Mouse (Mus musculus) stomach, embryonic 15.5 days (tissue): ENCODE measurements around the gene Mpz. TPM values are rescaled to one million over a fixed set of nuclear protein-coding genes. Genes with fewer than 3 reads are reported as not detected.

ENCODE experiments used
- ATAC-seq: fragments of 200-750 bp; cut with Nextera tagmentation; 2 replicates; pipeline ENCODE4 v1.8.0; 2017; ENCODE audit warnings: low read depth, moderate number of reproducible peaks, moderate TSS enrichment; ENCODE audit not compliant: insufficient read depth, low FRiP score
- H3K27ac ChIP-seq: fragments of 300-500 bp; sonication (generic); 2 replicates; pipeline ENCODE4 v1.5.1; 2015; ENCODE audit warnings: mild to moderate bottlenecking, inconsistent platforms
- H3K27me3 ChIP-seq: fragments of 300-500 bp; sonication (generic); replicated peaks from 2 replicates; pipeline ENCODE4 v1.6.1; 2015; ENCODE audit warnings: inconsistent platforms
- H3K36me3 ChIP-seq: fragments of 300-500 bp; sonication (generic); 2 replicates; pipeline ENCODE4 v1.6.1; 2015; ENCODE audit warnings: inconsistent platforms
- H3K4me1 ChIP-seq: fragments of 300-500 bp; sonication (generic); 2 replicates; pipeline ENCODE4 v1.6.1; 2015; ENCODE audit warnings: inconsistent platforms
- H3K4me2 ChIP-seq: fragments of 300-500 bp; sonication (generic); 2 replicates; pipeline ENCODE4 v1.6.1; 2015; ENCODE audit warnings: mild to moderate bottlenecking, inconsistent platforms
- H3K4me3 ChIP-seq: fragments of 300-500 bp; sonication (generic); replicated peaks from 2 replicates; pipeline ENCODE4 v1.5.1; 2015; ENCODE audit warnings: inconsistent platforms
- H3K9ac ChIP-seq: fragments of 300-500 bp; sonication (generic); 2 replicates; pipeline ENCODE4 v1.6.1; 2015; ENCODE audit warnings: inconsistent platforms
- H3K9me3 ChIP-seq: fragments of 300-500 bp; sonication (generic); 2 replicates; pipeline ENCODE4 v1.6.1; 2016; ENCODE audit warnings: inconsistent platforms
- WGBS: fragments of 180-500 bp; shearing (Covaris S2); methylation state at CpG from one replicate; pipeline ENCODE4 v1.1.7; 2015; 5-methylcytosine and 5-hydroxymethylcytosine counted together
- polyA plus RNA-seq: library from polyadenylated mRNA; unstranded; fragments of >200 nt; fragmentation: Nextera tagmentation; extraction: Ambion mirVana; gene quantifications from 2 replicates; pipeline ENCODE4 v1.2.1, GENCODE M21; 2015

Gene Mpz
- polyA plus RNA-seq, 1 experiment from 2014 or later: 1.8 TPM

DNA sequence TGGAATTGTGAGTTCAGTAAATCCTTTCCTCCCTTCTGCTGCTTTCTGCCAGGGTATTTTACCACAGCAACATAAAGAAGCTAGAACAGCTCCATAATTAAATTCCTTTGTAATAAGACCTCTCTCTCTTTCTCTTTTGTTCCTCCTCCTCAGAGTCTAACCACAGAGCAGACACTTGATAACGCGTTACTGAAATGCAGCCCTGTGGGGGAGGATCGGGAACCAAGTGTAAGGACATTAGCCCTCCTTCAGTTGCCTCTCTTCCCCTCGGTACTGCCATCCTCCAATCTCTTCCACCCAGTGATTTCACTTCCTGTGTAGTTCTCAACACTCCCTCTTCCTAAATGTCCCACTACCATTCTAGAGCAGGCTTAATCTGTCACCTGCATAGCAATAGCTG, 58.9 kb downstream of the Mpz start:
- Histone ChIP-seq H3K27me3 (no peaks in the 10 kb centered on the region; the same call in 1 of the 2 replicates), H3K27ac (no peak overlapping the region), H3K36me3 (no peaks in the 10 kb centered on the region), H3K9ac (no peak overlapping the region), H3K4me3 (no peak overlapping the region), H3K4me2 (no peak overlapping the region), H3K9me3 (no peaks in the 10 kb centered on the region), H3K4me1 (no peaks in the 10 kb centered on the region)
- no peak for ATAC-seq
- WGBS: 23% methylated on average over 4 of the region's 4 CpGs

Other genes starting within 250 kb of the Mpz start
- 0.17 TPM in 1 of 2 replicates, not detected in the other for gene Fcrlb, start 237.8 kb upstream of the Mpz start, polyA plus RNA-seq
- gene Fcrla, start 223.1 kb upstream of the Mpz start, polyA plus RNA-seq: 0.21 and 0.23 TPM in 2 replicates
- gene Fcgr2b, start 174.2 kb upstream of the Mpz start, polyA plus RNA-seq: 2.1 and 3.2 TPM in 2 replicates
- gene Fcgr4, start 131.8 kb upstream of the Mpz start, polyA plus RNA-seq: 1.3 and 1.7 TPM in 2 replicates
- gene Fcgr3, start 85.8 kb upstream of the Mpz start, polyA plus RNA-seq: 18.7 and 18.8 TPM in 2 replicates
- 1.6 and 2.9 TPM in 2 replicates for gene Cfap126, start 36.8 kb upstream of the Mpz start, polyA plus RNA-seq
- 258 and 282 TPM in 2 replicates for gene Sdhc, start 108 bp upstream of the Mpz start, polyA plus RNA-seq
- gene Pcp4l1, start 45.6 kb downstream of the Mpz start, polyA plus RNA-seq: 29.8 and 32.8 TPM in 2 replicates
- 1.6 and 2.0 TPM in 2 replicates for gene Nr1i3, start 63.3 kb downstream of the Mpz start, polyA plus RNA-seq
- gene Tomm40l, start 71.8 kb downstream of the Mpz start, polyA plus RNA-seq: 22.4 and 29.0 TPM in 2 replicates
- gene Apoa2, start 74.3 kb downstream of the Mpz start, polyA plus RNA-seq: 158 and 523 TPM in 2 replicates
- gene Fcer1g, start 83.7 kb downstream of the Mpz start, polyA plus RNA-seq: 72.6 and 82.0 TPM in 2 replicates
- 8.5 and 8.8 TPM in 2 replicates for gene Adamts4, start 99.7 kb downstream of the Mpz start, polyA plus RNA-seq
- gene Ndufs2, start 100.7 kb downstream of the Mpz start, polyA plus RNA-seq: 238 and 270 TPM in 2 replicates
- 66.4 and 67.4 TPM in 2 replicates for gene B4galt3, start 119.6 kb downstream of the Mpz start, polyA plus RNA-seq
- 46.5 and 51.8 TPM in 2 replicates for gene Ppox, start 130.5 kb downstream of the Mpz start, polyA plus RNA-seq
- gene Usp21, start 137.3 kb downstream of the Mpz start, polyA plus RNA-seq: 67.8 and 69.8 TPM in 2 replicates
- 94.9 and 115 TPM in 2 replicates for gene Ufc1, start 144.3 kb downstream of the Mpz start, polyA plus RNA-seq
- 43.1 and 44.7 TPM in 2 replicates for gene Dedd, start 178.4 kb downstream of the Mpz start, polyA plus RNA-seq
- gene Nit1, start 194.9 kb downstream of the Mpz start, polyA plus RNA-seq: 42.0 and 46.4 TPM in 2 replicates
- gene Pfdn2, start 195.0 kb downstream of the Mpz start, polyA plus RNA-seq: 97.2 and 99.5 TPM in 2 replicates
- gene Klhdc9, start 210.1 kb downstream of the Mpz start, polyA plus RNA-seq: 1.0 and 1.8 TPM in 2 replicates
- 19.3 and 26.5 TPM in 2 replicates for gene Nectin4, start 219.4 kb downstream of the Mpz start, polyA plus RNA-seq
- gene Arhgap30, start 238.2 kb downstream of the Mpz start, polyA plus RNA-seq: 2.9 and 3.0 TPM in 2 replicates